Mouse (Mus musculus) CH12.LX (cell line): Measurements from ENCODE around the gene Cisd3. TPM values are rescaled to one million over a fixed set of nuclear protein-coding genes. Genes with fewer than 3 reads are reported as not detected.

ENCODE experiments used
- DNase-seq: peaks from one replicate; pipeline ENCODE4 v3.0.0-alpha.2; 2013; ENCODE audit errors: extremely low read depth
- H3K27ac ChIP-seq: 2 replicates; pipeline ENCODE4 v1.5.1; 2012; ENCODE audit warnings: low read depth, mild to moderate bottlenecking, control low read depth, moderate library complexity; ENCODE audit not compliant: insufficient read depth
- H3K27me3 ChIP-seq: replicated peaks from 2 replicates; pipeline ENCODE3; 2012; ENCODE audit warnings: inconsistent platforms
- H3K36me3 ChIP-seq, 2 experiments: replicated peaks in 1 of 2; 2 replicates each; pipeline versions ENCODE3 to v1.6.1; 2012; ENCODE audit warnings: inconsistent platforms in 1 of 2, low read length in 1 of 2, mild to moderate bottlenecking in 1 of 2, mixed read lengths in 1 of 2, moderate library complexity in 1 of 2; ENCODE audit not compliant: control insufficient read depth in 1 of 2, insufficient read depth in 1 of 2
- H3K4me1 ChIP-seq, 2 experiments: 2 replicates each; pipeline ENCODE4 v1.6.1; 2012; ENCODE audit warnings: inconsistent platforms in 1 of 2, moderate library complexity in 1 of 2; ENCODE audit not compliant: insufficient read depth in 2 of 2, control insufficient read depth in 1 of 2
- H3K4me2 ChIP-seq: 2 replicates; pipeline ENCODE4 v1.6.1; 2012; ENCODE audit warnings: low read depth, mild to moderate bottlenecking, control low read depth; ENCODE audit not compliant: poor library complexity, insufficient read depth, severe bottlenecking
- H3K4me3 ChIP-seq, 3 experiments: fragments of 150-350 bp in 1 of 3; sonication (generic) in 1 of 3; replicated peaks in 1 of 3; 2 replicates each; pipeline versions ENCODE3 to v1.5.1; 2011 to 2012; ENCODE audit warnings: low read depth in 2 of 3, low read length in 2 of 3, mild to moderate bottlenecking in 2 of 3, moderate library complexity in 2 of 3, control low read depth in 1 of 3, improper control_type of control experiment in 1 of 3, inconsistent platforms in 1 of 3, mixed read lengths in 1 of 3; ENCODE audit not compliant: poor library complexity in 1 of 3
- H3K79me2 ChIP-seq: replicated peaks from 2 replicates; pipeline ENCODE4 v1.6.1; 2012; ENCODE audit warnings: mild to moderate bottlenecking, moderate library complexity; ENCODE audit not compliant: control insufficient read depth, poor library complexity, insufficient read depth, severe bottlenecking; ENCODE audit errors: extremely low read depth
- H3K9ac ChIP-seq: 2 replicates; pipeline ENCODE4 v1.6.1; 2012; ENCODE audit warnings: low read depth, mild to moderate bottlenecking, control low read depth, moderate library complexity; ENCODE audit not compliant: insufficient read depth
- H3K9me3 ChIP-seq: replicated peaks from 2 replicates; pipeline ENCODE3; 2012; ENCODE audit warnings: low read length, inconsistent platforms, mixed read lengths
- BHLHE40 ChIP-seq: IDR thresholded peaks from 2 replicates; pipeline ENCODE4 v1.6.1; 2011; ENCODE audit warnings: mild to moderate bottlenecking, low read depth, low read length, improper control_type of control experiment
- CHD1 ChIP-seq: IDR thresholded peaks from 2 replicates; pipeline ENCODE4 v1.6.1; 2012; ENCODE audit warnings: low read depth, low read length, improper control_type of control experiment, inconsistent platforms
- CHD2 ChIP-seq: IDR thresholded peaks from 2 replicates; pipeline ENCODE4 v1.6.1; 2011; ENCODE audit warnings: low read length, improper control_type of control experiment
- CTCF ChIP-seq, 2 experiments: IDR thresholded peaks in 1 of 2; conservative IDR thresholded peaks in 1 of 2; 2 replicates each; pipeline ENCODE4 v1.5.1; 2011 to 2012; ENCODE audit warnings: low read depth in 2 of 2, low read length in 2 of 2, improper control_type of control experiment in 1 of 2, inconsistent platforms in 1 of 2, mild to moderate bottlenecking in 1 of 2, moderate library complexity in 1 of 2
- E2F4 ChIP-seq: IDR thresholded peaks from 2 replicates; pipeline ENCODE4 v1.6.1; 2011; ENCODE audit warnings: low read depth, low read length, improper control_type of control experiment; ENCODE audit not compliant: insufficient replicate concordance
- ELF1 ChIP-seq: IDR thresholded peaks from 2 replicates; pipeline ENCODE4 v1.6.1; 2014; ENCODE audit warnings: low read depth, mild to moderate bottlenecking, inconsistent platforms, low read length, improper control_type of control experiment
- EP300 ChIP-seq: IDR thresholded peaks from 2 replicates; pipeline ENCODE4 v1.6.1; 2011; ENCODE audit warnings: low read length, improper control_type of control experiment
- ETS1 ChIP-seq: conservative IDR thresholded peaks from 2 replicates; pipeline ENCODE4 v1.6.1; 2012; ENCODE audit warnings: low read depth, mild to moderate bottlenecking, inconsistent platforms, low read length, improper control_type of control experiment, moderate library complexity
- GABPA ChIP-seq: IDR thresholded peaks from 2 replicates; pipeline ENCODE4 v1.6.1; 2012; ENCODE audit warnings: low read depth, low read length, improper control_type of control experiment, inconsistent platforms; ENCODE audit not compliant: insufficient replicate concordance
- HCFC1 ChIP-seq: IDR thresholded peaks from 2 replicates; pipeline ENCODE4 v1.6.1; 2012; ENCODE audit warnings: low read depth, mild to moderate bottlenecking, inconsistent platforms, low read length, improper control_type of control experiment
- IRF4 ChIP-seq: IDR thresholded peaks from 2 replicates; pipeline ENCODE4 v1.6.1; 2014; ENCODE audit warnings: low read depth, mild to moderate bottlenecking, inconsistent platforms, low read length, improper control_type of control experiment
- JUN ChIP-seq: IDR thresholded peaks from 2 replicates; pipeline ENCODE4 v1.6.1; 2011; ENCODE audit warnings: low read depth, mild to moderate bottlenecking, low read length, improper control_type of control experiment, moderate library complexity; ENCODE audit not compliant: insufficient read depth
- JUND ChIP-seq: conservative IDR thresholded peaks from 2 replicates; pipeline ENCODE4 v1.6.1; 2011; ENCODE audit warnings: low read depth, low read length, improper control_type of control experiment
- KAT2A ChIP-seq: IDR thresholded peaks from 2 replicates; pipeline ENCODE4 v1.6.1; 2012; ENCODE audit warnings: low read length, improper control_type of control experiment, inconsistent platforms; ENCODE audit not compliant: insufficient replicate concordance
- MAFK ChIP-seq: IDR thresholded peaks from 2 replicates; pipeline ENCODE4 v1.6.1; 2011; ENCODE audit warnings: low read length, improper control_type of control experiment; ENCODE audit not compliant: insufficient replicate concordance
- MAX ChIP-seq: IDR thresholded peaks from 2 replicates; pipeline ENCODE4 v1.6.1; 2011; ENCODE audit warnings: low read length, improper control_type of control experiment
- MAZ ChIP-seq: IDR thresholded peaks from 2 replicates; pipeline ENCODE4 v1.6.1; 2012; ENCODE audit warnings: low read depth, mild to moderate bottlenecking, inconsistent platforms, low read length, improper control_type of control experiment, moderate library complexity
- MEF2A ChIP-seq: IDR thresholded peaks from 2 replicates; pipeline ENCODE4 v1.6.1; 2014; ENCODE audit warnings: low read depth, mild to moderate bottlenecking, inconsistent platforms, low read length, improper control_type of control experiment, borderline replicate concordance
- MXI1 ChIP-seq: IDR thresholded peaks from 2 replicates; pipeline ENCODE4 v1.6.1; 2011; ENCODE audit warnings: mild to moderate bottlenecking, low read depth, low read length, improper control_type of control experiment
- MYC ChIP-seq: IDR thresholded peaks from 2 replicates; pipeline ENCODE4 v1.6.1; 2011; ENCODE audit warnings: low read depth, mild to moderate bottlenecking, improper control_type of control experiment, low read length
- NELFE ChIP-seq: IDR thresholded peaks from 2 replicates; pipeline ENCODE4 v1.6.1; 2011; ENCODE audit warnings: low read depth, low read length, improper control_type of control experiment
- NRF1 ChIP-seq: IDR thresholded peaks from 2 replicates; pipeline ENCODE4 v1.6.1; 2014; ENCODE audit warnings: low read depth, mild to moderate bottlenecking, inconsistent platforms, low read length, improper control_type of control experiment, moderate library complexity
- PAX5 ChIP-seq: IDR thresholded peaks from 2 replicates; pipeline ENCODE4 v1.6.1; 2012; ENCODE audit warnings: low read length, inconsistent platforms, mixed read lengths
- POLR2A ChIP-seq: IDR thresholded peaks from 2 replicates; pipeline ENCODE4 v1.6.1; 2011; ENCODE audit warnings: low read depth, mild to moderate bottlenecking, improper control_type of control experiment, low read length
- POLR2AphosphoS2 ChIP-seq: IDR thresholded peaks from 2 replicates; pipeline ENCODE4 v1.6.1; 2011; ENCODE audit warnings: low read depth, low read length, improper control_type of control experiment
- RAD21 ChIP-seq: IDR thresholded peaks from 2 replicates; pipeline ENCODE4 v1.6.1; 2011; ENCODE audit warnings: low read depth, mild to moderate bottlenecking, low read length, improper control_type of control experiment, moderate library complexity
- RCOR1 ChIP-seq: conservative IDR thresholded peaks from 2 replicates; pipeline ENCODE4 v1.6.1; 2012; ENCODE audit warnings: low read depth, mild to moderate bottlenecking, inconsistent platforms, low read length, improper control_type of control experiment
- SIN3A ChIP-seq: IDR thresholded peaks from 2 replicates; pipeline ENCODE4 v1.6.1; 2012; ENCODE audit warnings: low read length, improper control_type of control experiment, inconsistent platforms
- SMC3 ChIP-seq: IDR thresholded peaks from 2 replicates; pipeline ENCODE4 v1.6.1; 2011; ENCODE audit warnings: low read depth, low read length, improper control_type of control experiment
- TBP ChIP-seq: conservative IDR thresholded peaks from 2 replicates; pipeline ENCODE4 v1.6.1; 2011; ENCODE audit warnings: low read depth, low read length, improper control_type of control experiment
- TCF12 ChIP-seq: IDR thresholded peaks from 2 replicates; pipeline ENCODE4 v1.6.1; 2014; ENCODE audit warnings: low read depth, mild to moderate bottlenecking, inconsistent platforms, low read length, improper control_type of control experiment
- UBTF ChIP-seq: IDR thresholded peaks from 2 replicates; pipeline ENCODE4 v1.6.1; 2012; ENCODE audit warnings: low read depth, mild to moderate bottlenecking, inconsistent platforms, low read length, improper control_type of control experiment, moderate library complexity
- USF1 ChIP-seq: IDR thresholded peaks from 2 replicates; pipeline ENCODE4 v1.6.1; 2014; ENCODE audit warnings: low read depth, mild to moderate bottlenecking, inconsistent platforms, low read length, improper control_type of control experiment
- USF2 ChIP-seq: conservative IDR thresholded peaks from 2 replicates; pipeline ENCODE4 v1.6.1; 2011; ENCODE audit warnings: low read depth, low read length, improper control_type of control experiment
- ZC3H11A ChIP-seq: IDR thresholded peaks from 2 replicates; pipeline ENCODE4 v1.6.1; 2012; ENCODE audit warnings: low read depth, mild to moderate bottlenecking, inconsistent platforms, low read length, improper control_type of control experiment
- ZKSCAN1 ChIP-seq: IDR thresholded peaks from 2 replicates; pipeline ENCODE4 v1.6.1; 2012; ENCODE audit warnings: low read depth, inconsistent platforms, low read length, improper control_type of control experiment, borderline replicate concordance
- ZMIZ1 ChIP-seq: IDR thresholded peaks from 2 replicates; pipeline ENCODE4 v1.6.1; 2012; ENCODE audit warnings: low read depth, mild to moderate bottlenecking, inconsistent platforms, low read length, improper control_type of control experiment
- ZNF384 ChIP-seq: IDR thresholded peaks from 2 replicates; pipeline ENCODE4 v1.6.1; 2012; ENCODE audit warnings: low read depth, low read length, improper control_type of control experiment, inconsistent platforms
- dilution Hi-C: fragments of 300-500 bp; cut with MboI; formaldehyde crosslinking; loops from 2 replicates; pipeline ENCODE4 v1.14.3; 2020; ENCODE audit warnings: low sequenced_read_pairs; ENCODE audit not compliant: extremely low pct_unique_long_range_greater_than_20kb, extremely low pct_ligation_motif_present
- in situ Hi-C: fragments of 300-500 bp; cut with MboI; formaldehyde crosslinking; loops from 3 replicates; pipeline ENCODE4 v1.14.3; 2019; ENCODE audit warnings: low sequenced_read_pairs, low pct_ligation_motif_present, low pct_unique_long_range_greater_than_20kb, mixed read lengths
- polyA plus RNA-seq: library from polyadenylated mRNA; unstranded; fragments of >175 nt; gene quantifications from 2 replicates; pipeline ENCODE4 v1.2.1, GENCODE M21; 2012; ENCODE audit warnings: low read depth; ENCODE audit not compliant: insufficient read length
- total RNA-seq, 2 experiments: library from RNA; depleted of rRNA; stranded (reverse); fragments of 300-350 nt in 1 of 2; fragments of >200 nt in 1 of 2; gene quantifications; 2 replicates each; pipeline ENCODE4 v1.2.3; 2012 to 2014

Cisd3 gene
- total and polyA plus RNA-seq, 3 experiments: 66.1 to 221 (median 141) TPM

GRCm38 (mm10) chr11:97703039-97703826 lies 17.6 kb downstream of the Cisd3 start, which contains the start of gene Psmb3:
Psmb3 (plus strand) TSS chr11:97703399.
- in situ Hi-C loops: loop anchor here (5.0 kb wide), 1 partner anchor 34 kb away; no protein-coding TSS in a partner anchor
- Histone ChIP-seq H3K9ac (peak within 1 kb of the TSS; percentile 78), H3K4me2 (peak within 1 kb of the TSS; percentile 52), H3K4me3 (peak within 1 kb of the TSS; percentile 57 to 100 (median 99)), H3K9me3 (no peaks in the 10 kb centered on the region), H3K27me3 (peaks cover 21% of the 10 kb centered on the region), H3K27ac (peak within 1 kb of the TSS; percentile 86), H3K79me2 (peaks cover 33% of the 10 kb centered on the region), H3K36me3 (peaks cover 23 to 39% of the 10 kb centered on the region in 2 experiments), H3K4me1 (peaks cover 6 to 41% of the 10 kb centered on the region in 2 experiments)
- DNase-seq: peak; percentile 100
- dilution Hi-C loops: no loop called here
- TF ChIP-seq MXI1 (peak; percentile 99), POLR2AphosphoS2 (peak; percentile 90; the same call in 1 of the 2 replicates), BHLHE40 (peak; percentile 53), USF1 (peak; percentile 92), MAX (peak; percentile 99), TBP (peak; percentile 79), IRF4 (peak; percentile 72), HCFC1 (peak; percentile 96), POLR2A (peak; percentile 97), CHD1 (no peak), MAZ (peak; percentile 80), CTCF (conservative IDR thresholded peaks at IDR 0.05 in 1 of 2, IDR thresholded peaks at IDR 0.05 in 1 of 2; ENCODE audit: low read depth in 2 of 2, low read length in 2 of 2) (no peak), JUN (0 out of 2 replicates have a peak, but pooled peaks have one; percentile 26), PAX5 (no peak), EP300 (no peak), ZKSCAN1 (no peak), MEF2A (peak; percentile 89; the same call in 1 of the 2 replicates), ZNF384 (peak; percentile 50; the same call in 1 of the 2 replicates), NRF1 (peak; percentile 61), GABPA (peak; percentile 94), MAFK (peak; percentile 85), USF2 (peak; percentile 88), ZMIZ1 (peak; percentile 86; the same call in 1 of the 2 replicates), ZC3H11A (no peak), TCF12 (peak; percentile 89), RCOR1 (peak; percentile 67; the same call in 1 of the 2 replicates), ELF1 (peak; percentile 100), ETS1 (peak; percentile 45; the same call in 1 of the 2 replicates), CHD2 (peak; percentile 98), SIN3A (peak; percentile 99), RAD21 (no peak), SMC3 (no peak), MYC (peak; percentile 98), JUND (no peak), UBTF (0 out of 2 replicates have a peak, but pooled peaks have one; percentile 3), NELFE (peak; percentile 85), KAT2A (peak; percentile 96), E2F4 (no peak; the same call in 1 of the 2 replicates)
